Mouse (Mus musculus) neural tube, embryonic 13.5 days (tissue): ENCODE data around the gene H2-Eb1. TPM values are rescaled to one million over a fixed set of nuclear protein-coding genes. Genes with fewer than 3 reads are reported as not detected.

Experiments
- ATAC-seq: fragments of 200-750 bp; cut with Nextera tagmentation; 2 replicates; pipeline ENCODE4 v1.8.0; 2017; ENCODE audit warnings: low read depth, mild to moderate bottlenecking, moderate TSS enrichment, moderate library complexity
- H3K27ac ChIP-seq: fragments of 300-500 bp; sonication (generic); replicated peaks from 2 replicates; pipeline ENCODE4 v1.5.1; 2015; ENCODE audit warnings: moderate library complexity, mild to moderate bottlenecking, inconsistent platforms
- H3K27me3 ChIP-seq: fragments of 300-500 bp; sonication (generic); 2 replicates; pipeline ENCODE4 v1.6.1; 2015; ENCODE audit warnings: mild to moderate bottlenecking, inconsistent platforms
- H3K36me3 ChIP-seq: fragments of 300-500 bp; sonication (generic); 2 replicates; pipeline ENCODE4 v1.6.1; 2015; ENCODE audit warnings: mild to moderate bottlenecking, inconsistent platforms
- H3K4me1 ChIP-seq: fragments of 300-500 bp; sonication (generic); replicated peaks from 2 replicates; pipeline ENCODE4 v1.6.1; 2015; ENCODE audit warnings: inconsistent platforms
- H3K4me2 ChIP-seq: fragments of 300-500 bp; sonication (generic); 2 replicates; pipeline ENCODE4 v1.6.1; 2015; ENCODE audit warnings: inconsistent platforms, mild to moderate bottlenecking, moderate library complexity
- H3K4me3 ChIP-seq: fragments of 300-500 bp; sonication (generic); 2 replicates; pipeline ENCODE4 v1.5.1; 2015; ENCODE audit warnings: mild to moderate bottlenecking, inconsistent platforms
- H3K9ac ChIP-seq: fragments of 300-500 bp; sonication (generic); 2 replicates; pipeline ENCODE4 v1.6.1; 2015; ENCODE audit warnings: moderate library complexity, mild to moderate bottlenecking, inconsistent platforms
- H3K9me3 ChIP-seq: fragments of 300-500 bp; sonication (generic); 2 replicates; pipeline ENCODE4 v1.6.1; 2016; ENCODE audit warnings: inconsistent platforms
- WGBS: fragments of 180-500 bp; shearing (Covaris S2); methylation state at CpG from one replicate; pipeline ENCODE4 v1.1.7; 2015; 5-methylcytosine and 5-hydroxymethylcytosine counted together
- polyA plus RNA-seq: library from polyadenylated mRNA; unstranded; fragments of >200 nt; fragmentation: Nextera tagmentation; extraction: Ambion mirVana; gene quantifications from 2 replicates; pipeline ENCODE4 v1.2.1, GENCODE M21; 2015

Gene H2-Eb1
- polyA plus RNA-seq, result 2.8 and 2.9 TPM in 2 replicates

DNA sequence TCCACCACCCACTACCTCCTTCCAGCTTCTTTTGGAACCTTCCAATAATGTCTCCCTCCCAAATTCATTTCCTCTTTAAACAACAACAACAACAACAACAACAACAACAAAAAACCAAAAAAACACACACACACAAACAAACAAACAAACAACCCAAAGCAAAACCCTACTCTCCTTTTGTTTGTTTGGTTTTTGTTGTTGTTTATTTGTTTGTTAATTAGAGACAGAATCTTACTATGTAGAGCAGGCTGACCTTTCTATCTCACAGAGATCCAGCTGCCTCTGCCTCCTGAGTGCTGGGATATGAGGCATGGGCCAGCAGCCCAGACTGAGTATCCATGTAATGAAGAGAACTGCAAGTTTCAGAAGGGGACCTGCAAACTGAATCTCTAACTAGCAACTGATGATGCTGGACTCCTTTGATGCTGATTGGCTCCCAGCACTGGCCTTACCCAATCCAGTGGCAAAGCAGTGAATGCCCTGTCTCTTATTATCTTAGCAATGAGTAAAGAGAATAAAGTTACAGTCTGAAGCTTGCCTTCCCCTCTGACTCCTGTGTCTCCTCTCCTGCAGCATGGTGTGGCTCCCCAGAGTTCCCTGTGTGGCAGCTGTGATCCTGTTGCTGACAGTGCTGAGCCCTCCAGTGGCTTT lies at the start of gene H2-Eb1:
TSS of gene H2-Eb1 (plus strand) at position 488 of the 651 bp plus-strand sequence.
- Histone ChIP-seq H3K4me1 (peaks cover 4% of the 10 kb centered on the region; the same call in 1 of the 2 replicates), H3K9ac (no peak within 1 kb of the TSS), H3K4me2 (no peak within 1 kb of the TSS), H3K9me3 (no peaks in the 10 kb centered on the region), H3K27ac (no peak within 1 kb of the TSS), H3K36me3 (no peaks in the 10 kb centered on the region), H3K4me3 (no peak within 1 kb of the TSS), H3K27me3 (0 out of 2 replicates have a peak, but pooled peaks cover 5% of the 10 kb centered on the region)
- ATAC-seq, result peak; percentile 68; the same call in 1 of the 2 replicates

DNA sequence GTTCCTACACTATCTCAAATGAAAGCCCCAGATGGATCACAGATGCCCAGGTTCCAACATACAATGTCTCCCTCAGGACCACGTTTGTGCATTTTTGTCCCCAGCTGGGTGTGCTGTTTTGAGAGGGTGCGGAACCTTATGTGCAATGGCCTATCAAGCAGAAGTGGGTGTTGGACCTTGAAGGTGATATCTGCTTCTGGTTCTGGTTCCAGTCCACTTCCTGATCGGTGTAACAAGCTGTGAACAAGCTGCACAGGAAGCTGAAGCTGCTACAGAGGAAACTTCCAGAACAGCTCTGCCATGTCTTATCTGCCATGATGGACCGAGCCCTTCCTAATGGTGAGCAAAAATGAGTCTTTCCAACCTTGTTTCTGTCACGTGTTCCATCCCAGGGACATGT lies 49.2 kb upstream of the H2-Eb1 start:
- no peaks in the 10 kb centered on the region for H3K36me3 ChIP-seq
- H3K27me3 ChIP-seq, result no peaks in the 10 kb centered on the region; the same call in 1 of the 2 replicates
- no peaks in the 10 kb centered on the region for H3K4me1 ChIP-seq
- no peak overlapping the region for H3K4me2 ChIP-seq
- H3K9ac ChIP-seq, result no peak overlapping the region
- no peak overlapping the region for H3K27ac ChIP-seq
- ATAC-seq, result no peak
- WGBS, result 79% methylated on average over 5 of the region's 5 CpGs
- no peak overlapping the region for H3K4me3 ChIP-seq
- H3K9me3 ChIP-seq, result no peaks in the 10 kb centered on the region

DNA sequence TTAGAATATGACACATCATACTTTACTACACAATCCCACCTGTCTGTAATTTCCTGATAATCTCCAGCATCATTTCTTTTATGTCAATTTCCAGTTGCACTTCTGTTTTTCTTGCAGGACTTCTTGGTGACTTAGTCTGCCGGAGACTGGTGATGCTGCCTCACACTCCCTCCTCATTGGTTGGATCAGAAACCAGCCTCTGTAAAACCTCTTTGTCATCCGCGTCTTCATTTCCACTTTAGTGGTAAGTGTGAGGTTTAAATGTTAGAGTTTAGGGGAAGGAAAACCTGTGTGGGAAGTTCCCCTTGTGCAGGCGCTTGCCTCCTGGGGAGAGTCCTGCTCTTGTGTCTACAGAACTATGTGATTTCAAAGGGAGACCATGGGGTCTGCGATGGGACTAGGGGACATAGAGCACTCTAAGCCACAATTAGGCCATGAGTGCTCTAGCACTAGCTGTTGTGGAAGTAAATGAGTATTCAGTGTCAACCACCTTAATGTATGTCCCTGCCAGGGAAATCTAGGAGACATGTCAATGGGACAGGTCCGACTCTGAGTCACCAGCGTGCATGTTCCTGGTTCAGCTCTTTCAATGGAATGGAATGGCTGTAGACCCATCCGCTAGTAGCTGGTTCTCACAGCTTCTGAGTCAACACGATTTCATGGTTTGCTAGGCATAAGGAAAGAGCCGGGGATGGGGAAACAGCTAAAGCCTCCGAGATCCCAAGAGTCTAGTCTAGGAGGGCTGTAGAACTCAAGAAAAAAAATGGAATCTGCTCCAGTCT lies 47.9 kb upstream of the H2-Eb1 start, which contains the start of gene H2-Ab1:
TSS of gene H2-Ab1 (plus strand) at position 96 of the 782 bp plus-strand sequence.
- no peak within 1 kb of the TSS for H3K4me3 ChIP-seq
- 80% methylated on average over 11 of the region's 11 CpGs for WGBS
- H3K4me2 ChIP-seq, result no peak within 1 kb of the TSS
- no peak for ATAC-seq
- 0 out of 2 replicates have a peak, but pooled peaks cover 4% of the 10 kb centered on the region for H3K4me1 ChIP-seq
- H3K9me3 ChIP-seq, result no peaks in the 10 kb centered on the region
- no peaks in the 10 kb centered on the region for H3K36me3 ChIP-seq
- H3K27me3 ChIP-seq, result peaks cover 9% of the 10 kb centered on the region; the same call in 1 of the 2 replicates
- H3K9ac ChIP-seq, result no peak within 1 kb of the TSS
- no peak within 1 kb of the TSS for H3K27ac ChIP-seq

DNA sequence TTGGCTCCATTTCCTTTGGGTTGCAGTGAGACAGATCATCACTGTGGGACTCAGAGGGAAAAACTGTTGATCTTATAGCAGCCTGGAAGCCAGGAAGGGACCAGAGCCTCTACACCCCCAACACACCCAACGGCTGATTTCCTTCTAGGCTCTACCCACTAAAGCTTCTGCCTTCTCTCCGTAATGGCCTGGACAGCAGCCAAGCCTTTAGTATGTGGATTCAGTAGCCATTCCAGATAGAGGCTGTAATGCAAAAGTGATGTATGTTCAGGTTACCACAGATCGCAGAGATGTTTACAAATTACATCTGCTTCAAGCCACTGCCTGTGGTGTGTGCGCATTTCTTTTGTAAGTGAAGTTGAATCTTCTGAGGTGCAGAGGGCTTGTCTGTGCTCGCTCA lies 45.1 kb upstream of the H2-Eb1 start:
- Histone ChIP-seq H3K27ac (no peak overlapping the region), H3K27me3 (peaks cover 33% of the 10 kb centered on the region), H3K4me2 (no peak overlapping the region), H3K4me1 (peaks cover 28% of the 10 kb centered on the region), H3K9ac (no peak overlapping the region), H3K36me3 (no peaks in the 10 kb centered on the region), H3K9me3 (no peaks in the 10 kb centered on the region), H3K4me3 (no peak overlapping the region)
- ATAC-seq, result no peak
- 72% methylated on average over 5 of the region's 5 CpGs for WGBS

DNA sequence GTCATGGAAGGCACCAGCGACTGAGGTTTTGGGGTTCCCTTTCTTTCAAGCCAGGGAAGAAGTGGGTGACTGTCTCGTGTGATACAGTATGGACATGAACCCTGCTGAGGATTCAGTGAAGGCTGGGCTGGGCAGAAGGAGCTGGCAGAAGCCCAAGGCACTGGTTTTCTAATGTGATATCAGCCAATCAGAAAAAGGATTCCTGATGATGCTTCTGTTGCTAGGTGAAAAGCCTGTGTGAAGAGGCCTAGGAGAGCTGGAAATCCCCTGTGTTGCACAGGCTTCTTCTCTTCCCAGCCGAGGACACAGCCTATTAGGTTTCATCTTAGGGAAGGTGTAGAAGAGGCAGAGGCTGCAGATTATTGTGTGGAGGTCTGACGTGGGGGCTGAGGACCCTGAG lies 44.2 kb upstream of the H2-Eb1 start:
- Histone ChIP-seq H3K9ac (no peak overlapping the region), H3K9me3 (no peaks in the 10 kb centered on the region), H3K4me3 (no peak overlapping the region), H3K27me3 (peaks cover 34% of the 10 kb centered on the region), H3K4me2 (no peak overlapping the region), H3K36me3 (no peaks in the 10 kb centered on the region), H3K4me1 (peaks cover 28% of the 10 kb centered on the region), H3K27ac (no peak overlapping the region)
- ATAC-seq, result peak; percentile 49
- WGBS, result 23% methylated on average over 4 of the region's 4 CpGs

DNA sequence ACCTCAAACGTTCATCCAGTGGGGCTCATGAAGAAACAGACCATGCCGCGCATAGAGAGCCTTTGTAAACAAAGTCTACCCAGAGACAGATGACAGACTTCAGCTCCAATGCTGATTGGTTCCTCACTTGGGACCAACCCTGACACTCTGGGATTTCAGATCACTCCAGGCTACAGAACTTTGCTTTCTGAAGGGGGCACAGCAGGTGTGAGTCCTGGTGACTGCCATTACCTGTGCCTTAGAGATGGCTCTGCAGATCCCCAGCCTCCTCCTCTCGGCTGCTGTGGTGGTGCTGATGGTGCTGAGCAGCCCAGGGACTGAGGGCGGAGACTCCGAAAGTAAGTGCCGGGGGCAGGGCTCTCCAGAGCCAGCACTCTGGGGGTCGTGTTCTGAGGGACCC lies 42.6 kb upstream of the H2-Eb1 start:
- Histone ChIP-seq H3K27me3 (peaks cover 34% of the 10 kb centered on the region), H3K4me1 (peaks cover 28% of the 10 kb centered on the region), H3K36me3 (no peaks in the 10 kb centered on the region), H3K4me2 (peak overlapping the region; percentile 96), H3K4me3 (peak overlapping the region; percentile 50), H3K9ac (0 out of 2 replicates have a peak overlapping the region, but pooled peaks have one; percentile 38), H3K27ac (no peak overlapping the region), H3K9me3 (no peaks in the 10 kb centered on the region)
- peak; percentile 70 for ATAC-seq
- WGBS, result 3% methylated on average over 8 of the region's 8 CpGs

DNA sequence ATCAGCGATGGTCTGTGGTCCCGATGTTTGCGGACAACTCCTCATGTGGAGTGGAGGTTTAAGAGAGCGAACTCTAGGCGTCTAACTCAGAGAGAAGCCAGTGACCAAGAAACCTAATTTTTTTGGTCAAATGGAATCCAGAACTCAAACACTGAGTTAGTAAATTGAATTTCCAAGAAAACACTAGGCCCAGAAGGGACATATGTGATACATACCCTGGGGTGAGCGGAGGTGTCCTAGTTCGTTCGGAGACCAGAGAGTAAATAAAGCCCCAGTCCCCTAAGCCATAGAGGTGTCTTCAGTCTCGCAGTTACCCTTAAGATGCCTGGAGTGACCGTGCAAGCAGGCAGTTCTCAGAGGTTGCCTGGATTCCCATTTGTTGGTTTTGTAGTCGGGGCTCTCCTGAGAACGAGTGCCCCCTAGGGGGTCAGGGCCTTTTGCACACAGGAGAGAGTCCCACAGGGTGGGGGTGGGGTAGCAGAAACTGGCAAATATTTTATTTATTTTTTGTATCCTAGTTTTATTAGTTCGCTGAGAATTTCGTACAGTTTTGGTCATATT lies 41.8 kb upstream of the H2-Eb1 start:
- Histone ChIP-seq H3K9me3 (no peaks in the 10 kb centered on the region), H3K4me3 (peak overlapping the region; percentile 50), H3K4me1 (peaks cover 28% of the 10 kb centered on the region), H3K27me3 (peaks cover 34% of the 10 kb centered on the region), H3K36me3 (no peaks in the 10 kb centered on the region), H3K27ac (no peak overlapping the region), H3K4me2 (peak overlapping the region; percentile 96), H3K9ac (no peak overlapping the region)
- ATAC-seq, result no peak
- 3% methylated on average over 14 of the region's 14 CpGs for WGBS

DNA sequence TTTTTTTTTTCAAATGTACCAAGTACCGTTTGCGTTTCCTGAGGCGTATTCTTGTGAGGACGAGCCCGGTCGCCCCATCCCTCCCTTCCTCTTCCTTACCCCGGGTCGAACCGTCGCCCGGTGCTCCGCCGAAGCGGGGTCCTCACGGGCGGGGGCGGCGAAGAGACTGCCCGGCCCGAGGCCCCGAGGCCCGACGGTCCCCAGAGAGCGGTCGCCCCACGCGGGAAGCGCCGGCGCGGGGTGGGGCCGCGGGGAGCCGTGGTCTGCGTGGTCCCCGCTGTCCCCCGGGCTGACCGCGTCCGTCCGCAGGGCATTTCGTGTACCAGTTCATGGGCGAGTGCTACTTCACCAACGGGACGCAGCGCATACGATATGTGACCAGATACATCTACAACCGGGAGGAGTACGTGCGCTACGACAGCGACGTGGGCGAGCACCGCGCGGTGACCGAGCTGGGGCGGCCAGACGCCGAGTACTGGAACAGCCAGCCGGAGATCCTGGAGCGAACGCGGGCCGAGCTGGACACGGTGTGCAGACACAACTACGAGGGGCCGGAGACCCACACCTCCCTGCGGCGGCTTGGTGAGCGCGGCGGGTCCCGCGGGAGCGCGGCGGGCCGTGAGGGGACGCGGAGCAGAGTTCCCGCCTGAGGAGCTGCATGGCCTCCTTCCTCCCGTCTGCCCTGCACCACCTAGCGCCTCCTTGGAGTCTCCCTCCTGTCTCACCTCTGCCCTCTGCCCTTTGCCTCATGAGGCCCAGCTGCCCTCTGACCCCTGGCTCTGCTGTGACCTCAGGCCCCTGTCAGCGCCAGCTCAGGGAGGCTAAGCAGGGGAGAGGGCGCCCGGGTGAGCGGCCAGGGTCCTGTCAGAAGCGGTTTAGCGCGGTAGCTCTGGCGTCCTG lies 41.0 kb upstream of the H2-Eb1 start:
- Histone ChIP-seq H3K9ac (peak overlapping the region; percentile 68), H3K27me3 (peaks cover 34% of the 10 kb centered on the region), H3K4me3 (peak overlapping the region; percentile 50), H3K4me2 (peak overlapping the region; percentile 96), H3K27ac (no peak overlapping the region), H3K9me3 (no peaks in the 10 kb centered on the region), H3K4me1 (peaks cover 28% of the 10 kb centered on the region), H3K36me3 (no peaks in the 10 kb centered on the region)
- under 1% methylated on average over 89 of the region's 93 CpGs for WGBS
- ATAC-seq, result 0 out of 2 replicates have a peak, but pooled peaks have one; percentile 14

DNA sequence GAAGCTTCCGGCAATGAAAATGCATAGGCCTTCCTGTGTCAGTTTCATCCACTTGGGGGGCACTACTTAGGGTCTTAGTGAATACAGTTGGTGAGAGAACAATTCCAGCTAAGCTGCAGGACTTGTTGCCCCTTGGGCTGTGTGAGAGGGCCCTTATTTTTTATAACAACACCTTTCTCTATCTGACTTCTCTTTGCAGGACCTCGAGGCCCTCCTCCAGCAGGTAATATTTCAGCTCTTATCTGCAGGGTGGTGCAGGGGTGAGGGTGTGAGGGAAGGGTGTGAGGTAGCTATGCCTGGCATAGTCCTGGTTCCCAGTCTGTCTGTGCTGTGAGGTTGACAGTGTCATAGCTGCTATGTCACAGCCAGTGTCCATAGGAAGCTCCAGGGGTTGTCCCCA lies 37.4 kb upstream of the H2-Eb1 start:
- no peak for ATAC-seq
- Histone ChIP-seq H3K4me2 (no peak overlapping the region), H3K4me3 (no peak overlapping the region), H3K9me3 (no peaks in the 10 kb centered on the region), H3K36me3 (no peaks in the 10 kb centered on the region), H3K27ac (no peak overlapping the region), H3K27me3 (peaks cover 23% of the 10 kb centered on the region), H3K9ac (no peak overlapping the region), H3K4me1 (peaks cover 21% of the 10 kb centered on the region)
- WGBS, result 87% methylated on average over 2 of the region's 2 CpGs

DNA sequence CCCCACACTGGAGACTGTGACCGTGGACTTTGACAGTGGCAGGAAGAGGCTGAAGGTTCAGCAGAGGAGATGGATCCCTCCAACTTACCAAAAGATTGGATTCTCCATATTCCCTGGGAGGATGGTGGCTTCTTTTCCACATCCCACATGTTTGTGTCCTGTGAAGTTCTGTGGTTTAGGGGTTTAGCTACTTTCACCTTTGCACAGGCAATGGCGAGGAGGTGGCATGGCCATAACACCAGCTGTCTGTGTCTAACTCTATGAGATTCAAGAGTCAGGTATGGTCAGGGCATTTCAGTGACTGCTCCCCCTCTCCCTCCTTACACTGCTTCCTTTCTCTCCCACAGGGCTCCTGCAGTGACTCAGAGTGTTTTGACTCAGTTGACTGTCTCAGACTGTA lies 36.9 kb upstream of the H2-Eb1 start:
- WGBS, result 80% methylated on average over 2 of the region's 2 CpGs
- no peak overlapping the region for H3K27ac ChIP-seq
- H3K36me3 ChIP-seq, result no peaks in the 10 kb centered on the region
- H3K4me1 ChIP-seq, result peaks cover 16% of the 10 kb centered on the region
- no peak overlapping the region for H3K4me2 ChIP-seq
- H3K9ac ChIP-seq, result no peak overlapping the region
- no peak overlapping the region for H3K4me3 ChIP-seq
- H3K27me3 ChIP-seq, result peaks cover 19% of the 10 kb centered on the region
- no peaks in the 10 kb centered on the region for H3K9me3 ChIP-seq
- no peak for ATAC-seq

DNA sequence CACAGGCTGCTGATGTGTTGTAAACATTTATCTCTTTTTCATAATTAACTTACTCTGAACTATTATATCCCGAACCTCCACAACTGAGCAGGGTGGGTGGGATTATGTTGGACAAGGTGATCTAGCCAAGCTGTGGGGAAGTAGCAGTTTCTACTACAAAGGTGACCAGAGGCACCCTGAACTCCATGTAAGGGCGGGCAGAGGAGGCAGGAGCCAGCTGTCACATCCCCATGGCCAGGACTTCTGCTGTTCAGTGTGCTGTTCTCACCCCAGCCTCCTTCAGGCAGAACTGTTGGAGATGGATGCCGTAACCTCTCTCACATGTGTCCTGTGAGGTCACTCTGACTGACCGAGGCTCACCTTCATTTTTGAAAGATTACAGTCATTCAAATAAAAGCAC lies 35.9 kb upstream of the H2-Eb1 start:
- Histone ChIP-seq H3K27me3 (peaks cover 9% of the 10 kb centered on the region), H3K4me1 (peaks cover 6% of the 10 kb centered on the region), H3K4me2 (no peak overlapping the region), H3K36me3 (no peaks in the 10 kb centered on the region), H3K27ac (no peak overlapping the region), H3K4me3 (no peak overlapping the region), H3K9ac (no peak overlapping the region), H3K9me3 (no peaks in the 10 kb centered on the region)
- ATAC-seq, result no peak
- WGBS, result 81% methylated on average over 4 of the region's 4 CpGs
